Mouse (Mus musculus) C2C12 (cell line): ENCODE measurements around the gene Vmn1r235. TPM values are rescaled to one million over a fixed set of nuclear protein-coding genes. Genes with fewer than 3 reads are reported as not detected.
"Not testable (repeated sequence)": the region's sequence is repeated elsewhere in the genome, so short reads cannot be mapped to it uniquely, and the experiment has no call there.

ENCODE experiments used
- H3K27me3 ChIP-seq: one replicate; pipeline ENCODE4 v1.6.1; 2011; ENCODE audit not compliant: control insufficient read depth, insufficient read depth, insufficient read length
- H3K36me3 ChIP-seq: one replicate; pipeline ENCODE4 v1.6.1; 2011; ENCODE audit not compliant: control insufficient read depth, insufficient read depth
- H3K4me3 ChIP-seq: one replicate; pipeline ENCODE4 v1.5.1; 2011; ENCODE audit warnings: mild to moderate bottlenecking, control low read depth; ENCODE audit not compliant: poor library complexity, insufficient read depth, severe bottlenecking
- H3K79me2 ChIP-seq: one replicate; pipeline ENCODE4 v1.6.1; 2011; ENCODE audit not compliant: control insufficient read depth, insufficient read depth
- H3K79me3 ChIP-seq: one replicate; pipeline ENCODE4 v1.6.1; 2011; ENCODE audit warnings: low read depth, control low read depth
- H3ac ChIP-seq: one replicate; pipeline ENCODE3; 2011; ENCODE audit warnings: low read depth; ENCODE audit not compliant: control insufficient read depth, insufficient read length
- CEBPB ChIP-seq: IDR thresholded peaks from one replicate; pipeline ENCODE4 v1.6.1; 2011; ENCODE audit warnings: low read depth, mild to moderate bottlenecking, control low read depth, moderate library complexity
- CTCF ChIP-seq: IDR thresholded peaks from one replicate; pipeline ENCODE4 v1.5.1; 2011; ENCODE audit not compliant: control insufficient read depth, insufficient read depth, insufficient read length
- FOSL1 ChIP-seq: IDR thresholded peaks from one replicate; pipeline ENCODE4 v1.8.0; 2011; ENCODE audit warnings: mild to moderate bottlenecking, low read length; ENCODE audit not compliant: poor library complexity, insufficient read depth, severe bottlenecking
- MAX ChIP-seq: IDR thresholded peaks from one replicate; pipeline ENCODE4 v1.6.1; 2011; ENCODE audit warnings: mild to moderate bottlenecking, control low read depth
- MYOD1 ChIP-seq: IDR thresholded peaks from one replicate; pipeline ENCODE4 v1.6.1; 2011; ENCODE audit warnings: low read depth; ENCODE audit not compliant: control insufficient read depth, insufficient read length
- MYOG ChIP-seq: IDR thresholded peaks from one replicate; pipeline ENCODE4 v1.6.1; 2011; ENCODE audit not compliant: control insufficient read depth, insufficient read length; ENCODE audit errors: extremely low read depth
- USF1 ChIP-seq: IDR thresholded peaks from one replicate; pipeline ENCODE4 v1.6.1; 2011; ENCODE audit warnings: low read depth, mild to moderate bottlenecking, control low read depth, moderate library complexity
- long read RNA-seq, 2 experiments: library from polyadenylated mRNA; unstranded; transcript quantifications; one replicate each; pipeline ENCODE4 v2.0.0; 2019 to 2020
- polyA plus RNA-seq: library from polyadenylated mRNA; unstranded; fragments of >200 nt; fragmentation: generic; extraction: Trizol; gene quantifications from one replicate; pipeline ENCODE4 v1.2.1, GENCODE M21; 2012; ENCODE audit warnings: missing spikeins

Vmn1r235 gene
- not detected for polyA plus RNA-seq
- long read RNA-seq, experiment 1: 0 reads
- long read RNA-seq, experiment 2: 0 reads

GRCm38 (mm10) chr17:21256111-21256510 is at the start of gene Vmn1r235:
Gene Vmn1r235 (plus strand): TSS chr17:21256411.
- Histone ChIP-seq H3K79me2 (no peaks in the 10 kb centered on the region), H3K27me3 (no peaks in the 10 kb centered on the region), H3K36me3 (no peaks in the 10 kb centered on the region), H3K4me3 (no peak within 1 kb of the TSS), H3ac (no peak within 1 kb of the TSS), H3K79me3 (no peaks in the 10 kb centered on the region)
- TF ChIP-seq USF1 (no peak), CTCF (no peak), MYOD1 (no peak), FOSL1 (no peak), MYOG (no peak), MAX (no peak), CEBPB (no peak)

- H3K79me3 ChIP-seq, H3K79me2 ChIP-seq, H3ac ChIP-seq, H3K36me3 ChIP-seq, H3K4me3 ChIP-seq, H3K27me3 ChIP-seq: not testable (repeated sequence)
Observed at GRCm38 (mm10) chr17:21211081-21211480, 45.1 kb upstream of the Vmn1r235 start.

GRCm38 (mm10) chr17:21225787-21226186 is 30.4 kb upstream of the Vmn1r235 start, which contains the start of gene Vmn1r234:
Gene Vmn1r234 (plus strand): TSS chr17:21226087.
- Histone ChIP-seq H3K36me3 (no peaks in the 10 kb centered on the region), H3K4me3 (no peak within 1 kb of the TSS)
- TF ChIP-seq MYOD1 (no peak), FOSL1 (no peak), USF1 (no peak), CEBPB (no peak), CTCF (no peak), MYOG (no peak), MAX (no peak)

GRCm38 (mm10) chr17:21231654-21232053 is 24.6 kb upstream of the Vmn1r235 start:
- no peaks in the 10 kb centered on the region for H3K79me2 ChIP-seq

More at GRCm38 (mm10) chr17:21225787-21226186, 30.4 kb upstream of the Vmn1r235 start, which contains the start of gene Vmn1r234:
- no peaks in the 10 kb centered on the region for H3K27me3 ChIP-seq
- H3ac ChIP-seq: no peak within 1 kb of the TSS
- H3K79me2 ChIP-seq: no peaks in the 10 kb centered on the region
- no peaks in the 10 kb centered on the region for H3K79me3 ChIP-seq

GRCm38 (mm10) chr17:21272103-21272502 is 15.9 kb downstream of the Vmn1r235 start:
- Histone ChIP-seq H3K4me3 (no peak overlapping the region), H3ac (no peak overlapping the region), H3K36me3 (no peaks in the 10 kb centered on the region), H3K27me3 (no peaks in the 10 kb centered on the region), H3K79me2 (no peaks in the 10 kb centered on the region), H3K79me3 (no peaks in the 10 kb centered on the region)
- TF ChIP-seq USF1 (no peak), CEBPB (no peak), CTCF (no peak), MYOG (no peak), MAX (no peak), MYOD1 (no peak), FOSL1 (no peak)

More at GRCm38 (mm10) chr17:21231654-21232053, 24.6 kb upstream of the Vmn1r235 start:
- no peak for TF ChIP-seq MYOG
- no peak for TF ChIP-seq CEBPB
- no peak for TF ChIP-seq CTCF
- TF ChIP-seq MYOD1: no peak
- TF ChIP-seq USF1: no peak
- no peak for TF ChIP-seq FOSL1
- no peak for TF ChIP-seq MAX
- no peak overlapping the region for H3ac ChIP-seq
- H3K27me3 ChIP-seq: no peaks in the 10 kb centered on the region
- no peaks in the 10 kb centered on the region for H3K36me3 ChIP-seq
- no peak overlapping the region for H3K4me3 ChIP-seq
- no peaks in the 10 kb centered on the region for H3K79me3 ChIP-seq

GRCm38 (mm10) chr17:21282642-21283041 is 26.4 kb downstream of the Vmn1r235 start, which contains the start of gene Vmn1r236:
Gene Vmn1r236 (plus strand): TSS chr17:21282942.
- no peaks in the 10 kb centered on the region for H3K36me3 ChIP-seq
- TF ChIP-seq MAX: no peak
- TF ChIP-seq CEBPB: no peak

More at GRCm38 (mm10) chr17:21282642-21283041, 26.4 kb downstream of the Vmn1r235 start, which contains the start of gene Vmn1r236:
- no peaks in the 10 kb centered on the region for H3K79me2 ChIP-seq
- no peaks in the 10 kb centered on the region for H3K79me3 ChIP-seq
- no peaks in the 10 kb centered on the region for H3K27me3 ChIP-seq
- H3ac ChIP-seq: no peak within 1 kb of the TSS
- no peak within 1 kb of the TSS for H3K4me3 ChIP-seq
